12 mouse cellular contexts compared by ENCODE assay signal in the genomic region with DNA sequence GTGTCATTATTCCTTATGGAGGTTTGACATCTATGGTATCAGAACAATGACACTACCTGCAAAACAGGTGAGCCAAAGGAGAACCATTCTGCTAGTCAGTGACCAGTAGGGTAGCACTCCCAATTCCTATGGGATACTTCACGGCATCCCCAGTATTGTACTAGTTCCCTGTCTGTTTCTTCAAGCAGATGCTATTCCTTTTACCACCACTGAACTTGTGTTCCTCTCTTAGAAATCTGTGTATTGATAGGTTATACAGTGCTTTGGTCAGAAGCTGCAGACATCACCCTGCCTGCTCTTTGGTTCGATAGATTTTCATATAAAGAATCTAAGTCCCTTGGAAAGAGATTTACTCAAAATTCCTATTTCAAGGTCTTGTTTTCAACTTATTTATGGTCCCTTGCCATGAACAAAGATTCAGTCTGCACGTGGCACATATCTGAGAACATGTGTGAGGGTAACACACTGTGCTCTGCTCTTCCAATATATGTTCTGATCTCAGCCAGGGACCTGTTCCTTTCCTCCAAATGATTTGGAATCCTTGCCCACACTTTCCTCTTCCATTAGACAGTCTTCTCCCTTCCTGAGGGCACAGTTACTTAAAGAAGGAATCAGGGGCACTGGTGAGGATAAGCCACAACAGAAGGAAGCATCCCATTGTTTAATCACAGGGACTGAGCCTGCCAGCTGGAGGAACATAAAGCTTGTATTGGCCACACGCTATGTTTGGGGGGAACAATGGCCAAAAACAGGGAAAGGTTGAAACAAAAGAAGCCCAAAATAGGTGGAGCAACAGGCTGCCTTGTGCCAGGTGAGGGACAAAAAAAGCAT.
DNase-seq lines count a peak whose midpoint lies in the region; ATAC-seq and TF ChIP-seq lines count a peak whose summit lies in the region.
"Had no signal": no experiment of that assay in that cellular context is flagged by ENCODE, and none has a peak within 500 bp of the region (broad histone marks: within the 10 kb centered on the region; RNA-seq: fewer than 3 reads in every experiment).

No protein-coding gene starts in this region.

- no peak overlapping the region for H3K4me2 ChIP-seq in kidney, postnatal 0 days (ENCODE audit: low read length)
- H3K4me2 ChIP-seq in forebrain, embryonic 12.5 days, result peak overlapping the region; percentile 24; the same call in 1 of the 2 replicates
- H3K4me2 ChIP-seq in hindbrain, embryonic 14.5 days (replicated peaks), result 0 out of 2 replicates have a peak overlapping the region, but pooled peaks have one; percentile 13
- no peak overlapping the region for H3K4me2 ChIP-seq in neural tube, embryonic 12.5 days (replicated peaks)
- H3K4me2 ChIP-seq: heart, embryonic 12.5 days; liver, embryonic 15.5 days had no signal

- H3K27me3 ChIP-seq in kidney, postnatal 0 days (ENCODE audit: insufficient read depth, low read length), result no peaks in the 10 kb centered on the region
- H3K27me3 ChIP-seq in forebrain, embryonic 12.5 days, result no peaks in the 10 kb centered on the region
- H3K27me3 ChIP-seq in hindbrain, embryonic 14.5 days (ENCODE audit: control insufficient read depth, insufficient read depth, low read length), result no peaks in the 10 kb centered on the region
- H3K27me3 ChIP-seq in neural tube, embryonic 12.5 days (replicated peaks), result no peaks in the 10 kb centered on the region
- H3K27me3 ChIP-seq: heart, embryonic 12.5 days; liver, embryonic 15.5 days had no signal

- H3K27ac ChIP-seq in kidney, postnatal 0 days, result peak overlapping the region; percentile 22; the same call in 1 of the 2 replicates
- H3K27ac ChIP-seq in forebrain, embryonic 12.5 days, result 0 out of 2 replicates have a peak overlapping the region, but pooled peaks have one; percentile 21
- H3K27ac ChIP-seq in hindbrain, embryonic 14.5 days, result peak overlapping the region; percentile 29
- no peak overlapping the region for H3K27ac ChIP-seq in neural tube, embryonic 12.5 days
- H3K27ac ChIP-seq: liver, embryonic 15.5 days had no signal

- peak; percentile 7; the same call in 1 of the 2 replicates for ATAC-seq in kidney, postnatal 0 days (replicated peaks; ENCODE audit: low FRiP score, low read depth)
- peak; percentile 53 for ATAC-seq in forebrain, embryonic 12.5 days (ENCODE audit: low FRiP score)
- peak; percentile 53 for ATAC-seq in hindbrain, embryonic 14.5 days (ENCODE audit: low FRiP score)
- ATAC-seq in neural tube, embryonic 12.5 days (ENCODE audit: low FRiP score, low read depth), result peak; percentile 65

- H3K4me1 ChIP-seq in kidney, postnatal 0 days (replicated peaks; ENCODE audit: insufficient read depth, low read length), result 0 out of 2 replicates have a peak, but pooled peaks cover 4% of the 10 kb centered on the region
- peaks cover 9% of the 10 kb centered on the region for H3K4me1 ChIP-seq in forebrain, embryonic 12.5 days
- peaks cover 4% of the 10 kb centered on the region; the same call in 1 of the 2 replicates for H3K4me1 ChIP-seq in hindbrain, embryonic 14.5 days (replicated peaks; ENCODE audit: control insufficient read depth, insufficient read depth, low read length)
- H3K4me1 ChIP-seq in neural tube, embryonic 12.5 days, result peaks cover 5% of the 10 kb centered on the region; the same call in 1 of the 2 replicates
- H3K4me1 ChIP-seq: liver, embryonic 15.5 days had no signal

- no peak overlapping the region for H3K9ac ChIP-seq in kidney, postnatal 0 days (ENCODE audit: low read depth, low read length)
- no peak overlapping the region for H3K9ac ChIP-seq in forebrain, embryonic 12.5 days
- H3K9ac ChIP-seq in hindbrain, embryonic 14.5 days, result no peak overlapping the region
- no peak overlapping the region for H3K9ac ChIP-seq in neural tube, embryonic 12.5 days
- H3K9ac ChIP-seq: heart, embryonic 12.5 days; liver, embryonic 15.5 days had no signal

- no peak for TF ChIP-seq CTCF in kidney, postnatal 0 days (IDR thresholded peaks at IDR 0.05; ENCODE audit: low read depth)

- H3K9me3 ChIP-seq in kidney, postnatal 0 days (replicated peaks; ENCODE audit: low read length), result no peaks in the 10 kb centered on the region
- no peaks in the 10 kb centered on the region for H3K9me3 ChIP-seq in forebrain, embryonic 12.5 days
- no peaks in the 10 kb centered on the region for H3K9me3 ChIP-seq in hindbrain, embryonic 14.5 days (ENCODE audit: control insufficient read depth, low read length)
- no peaks in the 10 kb centered on the region for H3K9me3 ChIP-seq in neural tube, embryonic 12.5 days
- H3K9me3 ChIP-seq: heart, embryonic 12.5 days; liver, embryonic 15.5 days had no signal

- WGBS in kidney, postnatal 0 days, result 62% methylated on average over 4 of the region's 4 CpGs
- 44% methylated on average over 4 of the region's 4 CpGs for WGBS in forebrain, embryonic 12.5 days
- 49% methylated on average over 4 of the region's 4 CpGs for WGBS in hindbrain, embryonic 14.5 days
- 56% methylated on average over 4 of the region's 4 CpGs for WGBS in neural tube, embryonic 12.5 days

- H3K36me3 ChIP-seq in kidney, postnatal 0 days (ENCODE audit: insufficient read depth, low read length), result no peaks in the 10 kb centered on the region
- H3K36me3 ChIP-seq in forebrain, embryonic 12.5 days (replicated peaks), result no peaks in the 10 kb centered on the region
- no peaks in the 10 kb centered on the region for H3K36me3 ChIP-seq in hindbrain, embryonic 14.5 days (replicated peaks; ENCODE audit: control insufficient read depth, insufficient read depth)
- H3K36me3 ChIP-seq in neural tube, embryonic 12.5 days, result no peaks in the 10 kb centered on the region
- H3K36me3 ChIP-seq: heart, embryonic 12.5 days; liver, embryonic 15.5 days had no signal

- peak; percentile 3 for DNase-seq in kidney, postnatal 0 days (ENCODE audit: low spot score)
- no peak for DNase-seq in kidney, adult 18-20 months
- no peak for DNase-seq in hindbrain, embryonic 14.5 days (ENCODE audit: low spot score)
- DNase-seq in thymus, adult 18-20 months, result no peak
- no peak for DNase-seq in cerebellum, adult 11-12 months
- DNase-seq: adrenal gland, postnatal 10 days; lung, postnatal 4 days; right cerebral cortex, postnatal 25 days had no signal

- H3K4me3 ChIP-seq in kidney, postnatal 0 days (replicated peaks; ENCODE audit: low read depth, low read length), result no peak overlapping the region
- no peak overlapping the region for H3K4me3 ChIP-seq in forebrain, embryonic 12.5 days (replicated peaks)
- no peak overlapping the region for H3K4me3 ChIP-seq in hindbrain, embryonic 14.5 days (replicated peaks; ENCODE audit: low read length)
- H3K4me3 ChIP-seq in neural tube, embryonic 12.5 days, result no peak overlapping the region
- H3K4me3 ChIP-seq: heart, embryonic 12.5 days; liver, embryonic 15.5 days had no signal

Comparison
In these comparisons a context has a peak if more than half of its experiments do, and no peak if none do; other contexts are left out.
1. ATAC-seq: peak in every context shown above with its lines; median percentile 65 in neural tube, embryonic 12.5 days; 53 in forebrain, embryonic 12.5 days; 53 in hindbrain, embryonic 14.5 days; 7 in kidney, postnatal 0 days.
2. H3K4me2 ChIP-seq: peak in forebrain, embryonic 12.5 days (single experiment) and hindbrain, embryonic 14.5 days (single experiment); none in kidney, postnatal 0 days (single experiment) and neural tube, embryonic 12.5 days (single experiment).